Mouse (Mus musculus) ovary, postnatal 14 days (tissue): ENCODE data around the gene Fam160a2.
"Not testable (repeated sequence)": the region's sequence is repeated elsewhere in the genome, so short reads cannot be mapped to it uniquely, and the experiment has no call there.

Experiments
- DNase-seq: peaks from one replicate; pipeline ENCODE4 v3.0.0; 2022; ENCODE audit warnings: low spot score

Gene Fam160a2

DNA sequence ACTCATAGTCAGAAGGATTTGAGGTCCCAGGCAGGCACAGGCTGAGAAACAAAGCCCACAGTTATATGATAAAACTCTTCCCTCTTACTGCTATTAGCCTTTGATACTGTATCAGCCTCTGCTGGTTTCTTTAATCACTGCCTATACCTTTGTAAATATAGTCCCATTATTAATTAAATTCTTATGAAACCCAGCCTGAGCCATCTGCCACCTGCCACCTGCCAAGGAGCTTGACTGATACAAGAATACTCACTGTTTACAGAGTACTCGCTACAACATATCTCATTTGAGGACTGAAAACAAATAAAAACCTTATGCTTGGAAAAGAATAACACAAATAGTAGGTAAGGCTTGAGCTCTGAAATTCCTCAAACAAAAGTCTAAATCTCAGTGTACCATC, 5.2 kb downstream of the Fam160a2 start:
- DNase-seq: no peak

DNA sequence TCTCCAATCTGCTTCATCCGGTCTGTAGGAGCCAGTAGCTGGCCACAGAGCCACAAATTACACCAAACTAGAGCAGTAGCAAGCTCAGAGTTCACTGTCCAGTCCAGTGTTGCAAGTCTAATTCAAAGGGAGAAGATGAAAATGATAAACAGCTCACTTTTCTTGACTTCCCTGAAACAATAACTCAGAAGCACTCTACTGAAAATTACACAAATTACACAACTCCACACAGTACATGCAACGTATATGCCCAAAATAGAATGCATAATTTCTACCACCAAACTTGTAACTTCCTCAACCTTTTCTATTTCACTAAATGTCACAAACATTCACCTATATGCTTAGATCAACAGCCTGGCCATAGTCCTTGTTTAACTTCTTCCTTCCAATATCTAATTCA, 9.6 kb downstream of the Fam160a2 start:
- DNase-seq: no peak

DNA sequence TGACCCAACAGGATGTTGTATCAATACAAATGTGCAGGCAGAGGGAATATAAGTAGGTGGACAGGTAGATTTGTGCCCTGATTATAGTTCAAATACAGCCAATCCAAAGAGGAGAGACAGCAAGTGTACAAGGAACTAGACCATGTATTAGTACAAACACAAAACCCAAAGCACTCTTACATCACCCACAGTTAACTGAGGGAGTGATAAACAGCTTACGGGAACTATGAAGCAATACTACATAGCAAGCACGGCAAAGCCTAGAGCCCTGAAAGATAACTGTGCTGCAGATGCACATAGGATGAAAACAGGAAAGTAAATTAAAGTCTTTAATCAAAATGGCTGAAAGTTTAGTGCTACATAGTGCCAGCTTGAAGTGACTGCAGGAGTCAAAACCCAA, 12.2 kb downstream of the Fam160a2 start:
- no peak for DNase-seq

DNA sequence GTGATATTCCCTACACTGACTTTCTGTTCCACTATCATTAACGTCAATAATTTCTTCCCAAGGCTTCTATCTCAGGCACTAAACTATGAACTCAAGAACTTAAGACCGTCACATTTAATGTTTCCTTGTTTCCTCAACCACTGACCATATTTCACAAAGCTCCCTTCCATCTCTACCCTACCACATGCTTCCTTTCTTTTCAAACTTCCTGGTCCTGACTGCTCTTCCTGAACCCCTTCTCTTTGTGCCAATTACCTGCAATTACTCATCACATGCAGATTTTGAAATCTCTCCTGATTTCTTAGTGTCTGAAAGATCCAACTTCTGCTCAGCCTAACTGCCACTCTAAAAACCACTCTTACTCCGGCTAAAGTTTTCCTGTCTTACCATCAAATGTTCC, 19.5 kb downstream of the Fam160a2 start:
- DNase-seq: no peak

DNA sequence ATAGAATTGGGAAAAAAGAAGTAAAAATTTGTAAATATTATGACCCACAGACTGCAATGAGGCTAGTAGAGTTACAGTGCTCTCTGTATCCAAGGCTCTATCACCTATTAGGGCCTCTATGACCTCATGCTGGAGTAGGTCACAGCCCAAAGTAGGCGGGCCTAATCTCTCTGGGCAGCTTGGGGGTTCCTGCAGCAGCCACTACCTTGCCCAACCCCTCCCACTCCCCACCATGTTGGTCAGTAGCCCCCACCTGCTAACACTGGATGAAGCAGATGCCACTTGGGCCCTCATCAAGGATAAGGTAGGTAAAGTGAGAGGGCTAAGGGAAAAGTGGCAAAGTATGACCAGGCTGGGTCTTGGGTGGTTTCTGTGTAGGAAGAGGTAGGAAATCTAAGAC, 25.0 kb downstream of the Fam160a2 start, which contains the start of gene Gm5901:
Gene Gm5901, plus strand, starts transcription at position 173 of the 400 bp plus-strand sequence.
- DNase-seq: no peak

DNA sequence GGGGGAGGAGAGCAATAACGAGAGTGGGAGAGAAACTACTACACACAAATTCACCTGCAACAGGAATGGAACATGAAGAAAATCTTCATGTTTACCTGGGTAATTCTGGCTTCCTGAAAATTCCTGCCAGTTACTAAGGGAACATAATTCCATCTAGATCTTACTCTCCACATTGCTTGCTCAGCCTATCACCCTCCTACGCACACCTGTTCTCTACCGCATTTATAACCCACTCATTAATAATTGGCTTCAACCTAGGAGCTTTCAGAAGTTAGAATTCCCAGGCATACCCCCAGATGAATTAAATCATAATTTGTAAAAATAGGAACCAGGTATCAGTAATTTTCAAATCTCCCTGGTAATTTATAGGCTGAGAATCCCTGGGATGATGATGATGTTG, 25.9 kb downstream of the Fam160a2 start:
- DNase-seq: no peak

DNA sequence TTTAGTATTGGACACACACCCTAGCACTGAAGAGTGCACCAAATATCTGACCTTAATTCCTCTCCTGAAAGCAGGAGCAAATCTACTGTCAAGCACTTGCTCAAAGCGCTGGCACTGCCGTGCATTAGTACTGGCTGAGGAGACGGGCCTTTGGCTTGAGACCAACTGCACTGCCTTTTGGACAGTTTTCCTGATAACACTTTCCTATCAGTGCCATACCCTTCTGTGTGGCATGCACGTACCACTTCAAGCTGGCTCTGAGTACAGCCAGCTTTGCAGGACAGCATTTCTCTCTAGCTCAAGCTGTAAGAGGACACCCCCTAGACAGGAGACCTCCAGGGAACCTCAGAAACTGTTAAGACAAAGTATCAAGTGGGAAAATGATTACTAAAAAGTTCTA, 26.3 kb downstream of the Fam160a2 start:
- no peak for DNase-seq

DNA sequence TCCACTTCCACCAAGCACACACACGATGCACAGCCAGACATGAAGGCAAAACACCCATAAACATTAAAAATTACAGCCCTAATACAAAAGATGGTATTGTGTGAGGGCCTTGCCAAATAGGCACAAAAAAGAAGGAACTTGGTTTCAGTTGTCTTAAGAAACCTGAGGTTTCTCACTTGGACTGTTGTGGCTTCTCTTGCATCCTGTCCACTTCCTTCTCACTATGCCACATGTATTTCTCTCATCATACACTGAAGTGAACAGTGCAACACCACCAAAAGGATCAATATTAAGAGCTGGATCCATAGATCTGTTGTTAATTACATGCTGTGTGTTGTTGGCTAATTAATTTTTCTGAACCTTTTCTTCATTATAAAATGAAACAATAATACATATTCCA, 26.9 kb downstream of the Fam160a2 start:
- no peak for DNase-seq

DNA sequence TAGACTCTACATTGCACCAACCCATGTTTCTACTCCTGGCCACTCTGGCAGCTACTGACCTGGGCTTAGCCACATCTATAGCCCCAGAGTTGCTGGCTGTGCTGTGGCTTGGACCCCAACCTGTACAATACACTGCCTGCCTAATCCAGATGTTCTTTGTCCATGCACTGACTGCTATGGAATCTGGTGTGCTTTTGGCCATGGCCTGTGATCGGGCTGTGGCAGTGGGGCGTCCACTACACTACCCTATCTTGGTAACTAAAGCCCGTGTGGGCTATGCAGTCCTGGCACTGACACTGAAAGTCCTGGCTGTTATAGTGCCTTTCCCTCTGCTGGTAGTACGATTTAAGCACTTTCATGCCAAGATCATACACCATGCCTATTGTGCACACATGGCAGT, 31.3 kb downstream of the Fam160a2 start:
- no peak for DNase-seq

DNA sequence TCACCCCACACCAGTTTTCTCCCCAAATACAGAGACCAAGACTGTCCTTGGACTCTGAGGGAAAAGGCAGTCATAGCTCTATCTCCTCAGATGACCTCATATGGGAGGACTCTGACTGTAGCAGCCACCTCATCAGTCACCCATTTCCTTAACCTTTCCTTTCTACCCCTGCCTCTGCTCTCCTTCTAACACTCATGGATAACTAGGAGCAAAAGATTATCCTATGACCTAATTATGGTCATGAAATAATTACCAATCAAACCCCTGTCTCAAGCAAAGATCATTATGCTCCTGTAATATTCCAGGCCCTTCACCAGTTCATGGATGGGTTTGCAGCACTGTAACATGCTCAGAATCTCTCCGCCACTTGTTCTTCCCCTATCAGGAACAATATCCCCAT, 31.9 kb downstream of the Fam160a2 start, which contains the start of gene Olfr692:
Gene Olfr692, plus strand, starts transcription at position 301 of the 400 bp plus-strand sequence.
- DNase-seq: no peak

DNA sequence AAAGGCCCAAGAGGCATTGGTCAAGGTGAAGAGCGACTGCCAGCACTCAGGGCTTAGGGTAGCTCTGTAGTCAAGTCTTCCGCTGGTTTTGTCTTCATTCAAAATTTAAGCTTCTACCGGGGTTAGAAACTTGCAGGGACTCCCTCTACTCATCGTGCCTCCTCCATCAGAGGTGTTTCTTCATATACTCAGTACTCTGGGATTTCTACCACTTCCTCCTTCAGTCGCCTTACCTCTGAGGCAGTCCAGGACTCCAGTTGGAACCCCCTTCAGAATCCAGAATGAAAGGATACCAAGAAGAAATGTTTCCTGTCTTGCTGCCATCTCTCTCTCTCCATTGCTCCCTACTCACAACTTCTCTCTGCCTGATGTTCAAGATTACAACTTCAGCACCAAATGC, 32.6 kb downstream of the Fam160a2 start:
- DNase-seq: no peak

DNA sequence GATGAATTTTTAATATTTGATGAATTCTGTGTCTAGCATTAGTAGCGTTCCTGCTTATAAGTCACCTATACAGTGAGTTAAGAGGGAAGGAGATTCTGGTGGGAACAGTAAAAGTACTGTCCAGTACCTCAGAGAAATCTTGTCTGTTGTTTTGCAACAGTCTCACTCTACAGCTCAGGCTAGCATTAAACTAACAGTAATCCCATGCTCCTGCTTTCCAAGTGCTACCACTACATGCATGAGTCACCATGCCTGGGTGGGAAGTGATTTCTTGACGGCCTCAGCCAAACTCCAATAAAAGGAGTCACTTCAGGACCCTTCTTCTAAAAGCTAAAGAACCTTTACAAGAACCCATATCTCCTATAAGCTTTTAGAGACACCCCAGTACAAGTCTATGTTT, 38.1 kb downstream of the Fam160a2 start:
- no peak for DNase-seq

DNA sequence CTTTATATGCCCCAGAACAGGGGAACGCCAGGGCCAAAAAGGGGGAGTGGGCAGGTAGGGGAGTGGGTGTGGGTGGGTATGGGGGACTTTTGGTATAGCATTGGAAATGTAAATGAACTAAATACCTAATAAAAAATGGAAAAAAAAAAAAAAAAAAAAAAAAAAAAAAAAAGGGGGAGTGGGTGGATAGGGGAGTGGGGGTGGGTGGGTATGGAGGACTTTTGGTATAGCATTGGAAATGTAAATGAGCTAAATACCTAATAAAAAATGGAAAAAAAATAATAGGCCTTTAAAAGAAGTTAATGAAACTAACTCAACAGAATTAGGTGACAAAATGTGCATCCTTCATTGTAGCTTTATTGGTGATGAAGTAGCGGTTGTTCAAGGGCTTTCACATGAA, 43.4 kb downstream of the Fam160a2 start:
- DNase-seq: not testable (repeated sequence)

DNA sequence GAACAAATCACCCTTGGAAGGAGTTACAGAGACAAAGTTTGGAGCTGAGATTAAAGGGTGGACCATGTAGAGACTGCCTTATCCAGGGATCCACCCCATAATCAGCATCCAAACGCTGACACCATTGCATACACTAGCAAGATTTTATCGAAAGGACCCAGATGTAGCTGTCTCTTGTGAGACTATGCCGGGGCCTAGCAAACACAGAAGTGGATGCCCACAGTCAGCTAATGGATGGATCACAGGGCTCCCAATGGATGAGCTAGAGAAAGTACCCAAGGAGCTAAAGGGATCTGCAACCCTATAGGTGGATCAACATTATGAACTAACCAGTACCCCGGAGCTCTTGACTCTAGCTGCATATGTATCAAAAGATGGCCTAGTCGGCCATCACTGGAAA, 43.8 kb downstream of the Fam160a2 start:
- not testable (repeated sequence) for DNase-seq

DNA sequence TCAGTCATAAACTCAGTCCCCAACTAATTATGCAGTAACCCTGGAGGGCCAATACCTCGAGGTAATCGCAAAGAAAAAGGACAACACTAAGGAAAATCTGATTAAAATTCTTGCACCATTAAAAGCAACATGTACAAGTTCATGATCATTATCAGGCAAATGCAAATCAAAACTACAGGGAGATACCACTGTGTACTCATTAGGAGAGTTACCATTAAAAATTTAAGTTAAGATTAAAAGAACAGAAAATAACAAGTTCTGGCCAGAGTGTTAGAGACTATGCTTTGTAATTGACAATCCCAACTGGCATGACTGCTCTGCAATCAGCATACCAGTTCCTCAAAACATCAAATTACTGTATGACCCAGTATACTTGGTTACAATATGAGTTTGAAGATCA, 57.1 kb downstream of the Fam160a2 start:
- no peak for DNase-seq

DNA sequence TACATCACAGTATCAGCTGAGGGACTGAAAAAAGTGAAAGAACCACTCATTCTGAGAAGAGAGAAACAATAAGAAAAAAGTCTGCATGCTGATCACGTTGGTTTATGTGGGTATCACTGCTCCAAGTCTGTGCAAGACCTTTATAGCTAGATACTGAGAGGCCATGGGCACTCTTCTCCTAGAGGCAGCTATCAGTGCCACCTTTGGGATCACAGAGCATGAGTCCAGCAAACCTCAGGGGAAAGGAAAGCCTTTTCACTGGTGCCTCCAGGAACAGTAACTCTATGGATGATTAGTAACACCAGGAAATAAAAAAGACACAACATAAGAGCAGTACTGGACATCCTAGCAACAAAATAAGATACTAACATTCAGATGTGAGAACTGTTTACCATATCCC, 57.7 kb downstream of the Fam160a2 start, which contains the start of gene Olfr691:
Gene Olfr691, minus strand, starts transcription at position 101 of the 400 bp plus-strand sequence.
- no peak for DNase-seq

DNA sequence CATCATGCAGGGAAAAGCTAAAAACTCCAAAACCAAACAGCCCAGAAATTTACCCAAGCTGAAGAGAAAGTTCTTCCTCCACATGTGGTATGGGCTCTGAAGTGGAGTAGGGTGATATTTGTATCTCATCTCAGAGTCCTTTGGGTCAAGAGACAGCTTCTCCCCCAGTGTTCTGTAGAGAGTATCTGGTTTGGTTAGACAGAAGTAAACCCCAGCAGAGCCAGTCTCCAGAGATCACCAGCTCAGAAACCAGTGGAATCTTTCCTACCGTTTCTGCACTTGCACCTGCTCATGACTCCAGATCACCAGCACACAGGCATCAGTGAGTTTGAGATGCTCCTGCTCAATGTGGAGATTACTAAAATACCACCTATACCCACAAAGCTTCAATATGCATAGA, 65.8 kb downstream of the Fam160a2 start, which contains the start of gene Olfr690:
Gene Olfr690, minus strand, starts transcription at position 101 of the 400 bp plus-strand sequence.
- DNase-seq: no peak

DNA sequence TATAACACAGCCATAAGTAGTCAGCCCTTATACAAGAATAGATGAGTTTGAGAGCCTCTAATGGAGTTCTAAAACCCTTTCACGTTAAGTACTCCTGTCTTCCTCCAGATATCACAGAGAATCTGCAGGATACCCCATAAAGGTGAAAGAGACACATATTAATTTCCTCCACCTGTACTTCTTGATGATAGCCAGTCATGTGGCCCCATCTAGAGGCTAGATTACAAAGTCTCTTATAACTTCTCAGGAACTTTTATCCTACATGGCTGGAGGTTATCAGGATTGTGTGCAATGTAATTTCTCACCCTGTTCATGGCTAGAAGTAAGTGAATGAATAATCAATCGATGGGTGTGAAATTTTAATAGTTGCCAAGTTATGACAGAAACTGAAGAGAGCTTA, 74.6 kb downstream of the Fam160a2 start:
- DNase-seq: no peak
